Mouse (Mus musculus): ENCODE results near the gene Sfxn3. TPM values are rescaled to one million over a fixed set of nuclear protein-coding genes. Genes with fewer than 3 reads are reported as not detected.
"Not testable (repeated sequence)": the region's sequence is repeated elsewhere in the genome, so short reads cannot be mapped to it uniquely, and the experiment has no call there.

The Sfxn3 gene
- total RNA-seq, 2 experiments from 2014 or later, result 118 to 125 TPM

DNA sequence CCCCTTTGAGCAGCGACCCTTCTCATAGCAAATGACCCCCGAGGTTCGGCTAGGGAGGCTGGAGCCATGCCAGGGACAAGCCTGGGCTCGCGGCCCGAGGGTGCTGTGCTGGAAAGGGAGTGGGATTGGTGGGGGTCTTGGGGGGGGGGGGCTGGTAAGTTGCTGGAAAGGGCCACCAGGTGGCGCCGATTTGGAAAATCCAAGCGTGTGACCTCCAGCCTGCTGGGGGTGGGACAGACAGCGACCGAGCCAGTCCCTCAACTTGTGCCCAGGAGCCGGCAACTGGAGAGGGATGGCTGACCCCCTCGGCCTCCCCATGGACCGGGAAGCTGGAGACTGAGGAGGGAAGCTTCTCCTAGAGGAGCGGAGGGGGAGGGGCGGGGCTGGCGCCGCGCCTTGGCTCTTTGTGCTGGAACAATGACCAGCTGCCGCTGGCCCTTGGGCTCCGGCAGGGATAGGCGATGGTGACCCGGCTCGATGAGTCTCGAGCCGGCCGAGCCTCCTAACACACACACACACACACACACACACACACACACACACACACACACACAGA is 30.0 kb upstream of the Sfxn3 start:
- peak; percentile 65 to 69 for DNase-seq (ENCODE audit: low spot score in 2 of 2)

DNA sequence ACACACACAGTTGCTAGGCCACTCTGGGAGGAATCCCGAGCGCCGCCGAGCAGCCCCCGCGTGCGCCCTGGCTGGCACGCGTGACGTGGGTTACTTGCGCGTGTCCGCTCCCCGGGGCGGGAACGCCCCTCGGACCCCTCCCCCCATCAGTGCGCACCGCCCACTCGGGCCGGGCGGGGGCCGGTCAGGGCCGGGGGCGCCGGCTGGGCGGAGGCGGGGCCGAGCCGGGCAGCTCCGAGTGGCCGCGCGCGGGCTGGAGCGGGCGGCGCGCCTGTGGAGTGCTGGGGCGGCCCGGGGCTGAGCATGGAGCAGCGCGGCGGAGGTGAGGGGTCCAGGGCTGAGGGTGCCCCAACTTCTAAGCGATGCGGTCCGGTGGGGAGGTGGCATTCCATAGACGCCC is 29.4 kb upstream of the Sfxn3 start:
- DNase-seq (ENCODE audit: low spot score in 2 of 2), result peak; percentile 70 to 80

DNA sequence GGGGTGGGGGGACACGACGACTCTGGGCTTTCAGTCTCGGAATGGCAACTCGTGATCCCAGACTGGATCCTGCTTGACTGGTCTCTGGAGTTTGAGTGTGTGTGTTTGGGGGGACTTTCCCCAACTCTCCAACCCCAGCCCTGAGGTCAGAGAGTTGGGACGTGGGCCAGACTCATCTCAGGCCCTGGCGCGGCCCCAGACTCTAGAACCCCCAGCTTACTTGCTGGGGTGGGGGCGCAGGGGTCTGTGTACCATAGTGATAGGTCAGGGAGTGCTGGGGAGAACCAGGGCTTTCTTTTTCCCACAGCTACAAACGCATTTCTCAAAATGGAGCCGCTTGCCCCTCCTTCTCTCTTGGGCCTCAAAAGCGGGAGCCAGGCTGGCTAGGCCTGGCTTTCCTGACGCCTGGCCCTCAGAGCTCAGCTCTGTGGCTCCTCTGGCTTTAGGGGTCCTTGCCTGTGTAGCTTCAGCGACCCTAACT is 28.9 kb upstream of the Sfxn3 start:
- DNase-seq (ENCODE audit: low spot score in 2 of 2), result no peak

DNA sequence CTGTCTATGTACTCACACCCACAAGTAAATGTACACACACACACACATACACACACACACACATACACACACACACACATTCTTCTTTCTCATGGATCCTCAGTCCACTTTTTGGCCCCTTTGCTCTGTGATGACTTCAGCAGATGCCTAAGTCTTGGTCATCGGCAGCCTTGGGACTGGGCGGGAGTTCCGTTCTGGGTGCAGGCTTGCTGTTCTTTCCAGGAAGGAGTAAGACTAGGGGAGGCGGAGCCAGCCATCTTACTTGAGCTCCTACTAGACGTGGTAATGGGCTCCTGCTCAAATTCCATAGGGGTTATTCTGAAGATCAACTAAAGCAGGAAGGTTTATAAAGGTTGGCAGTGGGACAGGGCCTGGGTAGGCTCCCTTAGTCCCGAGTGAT is 27.0 kb upstream of the Sfxn3 start:
- DNase-seq (ENCODE audit: low spot score in 2 of 2), result no peak

DNA sequence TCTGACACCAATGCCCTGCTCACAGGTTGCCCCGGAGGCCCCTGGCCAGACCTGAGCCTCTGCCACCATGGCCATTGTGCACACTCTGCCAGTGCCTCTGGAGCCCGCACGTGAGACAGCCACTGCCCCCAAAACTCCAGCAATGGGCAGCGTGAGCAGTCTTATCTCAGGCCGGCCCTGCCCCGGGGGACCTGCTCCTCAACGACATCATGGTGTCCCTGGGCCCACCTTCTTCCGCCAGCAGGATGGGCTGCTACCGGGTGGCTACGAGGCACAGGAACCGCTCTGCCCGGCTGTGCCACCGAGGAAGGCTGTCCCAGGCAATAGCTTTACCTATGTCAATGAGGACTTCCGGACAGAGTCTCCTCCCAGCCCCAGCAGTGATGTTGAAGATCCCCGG is 25.9 kb upstream of the Sfxn3 start:
- no peak for DNase-seq (ENCODE audit: low spot score in 2 of 2)

DNA sequence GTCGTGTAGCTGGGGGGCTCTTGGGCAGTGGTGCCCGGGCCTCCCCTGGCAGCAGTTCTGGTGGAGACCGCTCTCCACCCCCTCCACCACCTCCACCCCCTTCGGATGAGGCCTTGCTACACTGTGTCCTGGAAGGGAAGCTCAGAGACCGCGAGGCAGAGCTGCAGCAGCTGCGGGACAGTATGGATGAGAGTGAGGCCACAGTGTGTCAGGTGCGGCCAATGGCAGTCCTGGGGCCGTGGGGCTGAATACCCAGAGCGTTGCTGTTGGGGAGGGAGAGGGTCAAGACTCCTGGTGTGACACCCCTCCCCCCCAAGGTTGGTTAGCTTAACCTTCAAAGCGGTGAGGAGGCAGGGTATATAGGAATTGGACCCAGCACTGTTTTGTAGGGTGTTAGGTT is 23.3 kb upstream of the Sfxn3 start:
- no peak for DNase-seq (ENCODE audit: low spot score in 2 of 2)

DNA sequence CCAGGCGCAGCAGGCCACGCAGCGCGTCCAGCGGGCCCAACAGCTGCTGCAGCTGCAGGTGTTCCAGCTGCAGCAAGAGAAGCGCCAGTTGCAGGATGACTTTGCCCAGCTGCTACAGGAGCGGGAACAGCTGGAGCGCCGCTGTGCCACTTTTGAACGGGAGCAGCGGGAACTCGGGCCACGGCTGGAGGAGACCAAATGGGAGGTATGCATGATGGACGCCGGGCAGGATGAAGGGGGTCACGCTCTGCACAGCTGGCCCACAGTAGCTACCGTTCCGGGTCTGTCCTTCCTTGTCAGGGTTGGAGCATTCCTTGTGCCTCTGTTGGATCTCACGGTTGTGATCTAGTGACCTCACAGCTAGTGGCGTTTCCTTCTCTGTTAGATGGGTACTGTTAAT is 22.5 kb upstream of the Sfxn3 start:
- no peak for DNase-seq (ENCODE audit: low spot score in 2 of 2)

DNA sequence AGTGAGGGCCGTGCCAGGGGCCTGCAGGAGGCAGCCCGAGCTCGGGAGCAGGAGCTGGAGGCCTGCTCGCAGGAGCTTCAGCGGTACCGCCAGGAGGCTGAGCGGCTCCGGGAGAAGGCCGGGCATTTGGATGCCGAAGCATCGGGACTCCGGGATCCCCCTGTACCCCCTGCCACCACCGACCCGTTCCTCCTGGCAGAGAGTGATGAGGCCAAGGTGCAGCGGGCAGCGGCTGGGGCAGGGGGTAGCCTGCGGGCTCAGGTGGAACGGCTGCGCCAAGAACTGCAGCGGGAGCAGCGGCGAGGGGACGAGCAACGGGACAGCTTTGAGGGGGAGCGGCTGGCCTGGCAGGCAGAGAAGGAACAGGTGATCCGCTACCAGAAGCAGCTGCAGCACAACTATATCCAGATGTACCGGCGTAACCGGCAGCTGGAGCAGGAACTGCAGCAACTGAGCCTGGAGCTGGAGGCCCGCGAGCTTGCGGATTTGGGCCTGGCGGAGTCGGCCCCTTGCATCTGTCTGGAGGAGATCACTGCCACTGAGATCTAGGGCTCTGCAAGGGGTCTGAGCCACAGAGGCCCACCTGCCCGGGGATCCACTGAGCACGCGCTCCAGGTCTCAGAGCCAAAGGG is 21.2 kb upstream of the Sfxn3 start:
- DNase-seq (ENCODE audit: low spot score in 2 of 2), result no peak

DNA sequence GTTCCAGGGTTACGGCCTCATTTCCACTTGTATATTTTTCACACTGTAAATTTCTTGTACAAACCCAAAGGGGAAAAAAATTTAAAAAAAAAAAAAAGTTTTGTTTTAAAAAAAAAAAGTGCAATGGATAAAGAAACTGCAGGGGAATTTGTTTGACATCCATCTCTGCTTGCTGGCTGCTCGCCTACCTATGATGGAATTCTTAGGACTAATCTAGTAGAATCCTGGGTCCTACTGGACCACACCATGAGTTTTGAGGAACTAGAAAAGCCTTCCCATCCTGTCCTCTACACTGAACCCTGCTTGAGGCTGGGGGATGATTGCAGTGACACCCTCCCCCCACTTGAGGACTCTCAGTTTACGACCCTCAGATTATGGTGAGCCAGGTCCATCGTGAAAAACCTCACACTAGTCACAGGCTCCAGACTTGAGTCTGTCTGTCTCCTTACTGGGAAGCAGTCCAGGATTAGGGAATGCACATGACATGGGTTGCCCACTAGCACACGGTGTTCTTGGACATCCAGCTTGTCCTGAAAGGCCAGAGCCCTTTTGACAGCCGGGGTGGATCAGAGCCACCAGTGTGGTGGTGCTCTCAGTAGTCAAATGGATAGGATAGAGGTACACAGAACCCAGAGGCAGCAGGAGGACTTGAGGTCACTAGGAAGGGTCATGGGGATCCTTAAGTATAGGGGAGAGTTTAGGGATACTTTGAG is 20.2 kb upstream of the Sfxn3 start:
- DNase-seq (ENCODE audit: low spot score in 2 of 2), result no peak

DNA sequence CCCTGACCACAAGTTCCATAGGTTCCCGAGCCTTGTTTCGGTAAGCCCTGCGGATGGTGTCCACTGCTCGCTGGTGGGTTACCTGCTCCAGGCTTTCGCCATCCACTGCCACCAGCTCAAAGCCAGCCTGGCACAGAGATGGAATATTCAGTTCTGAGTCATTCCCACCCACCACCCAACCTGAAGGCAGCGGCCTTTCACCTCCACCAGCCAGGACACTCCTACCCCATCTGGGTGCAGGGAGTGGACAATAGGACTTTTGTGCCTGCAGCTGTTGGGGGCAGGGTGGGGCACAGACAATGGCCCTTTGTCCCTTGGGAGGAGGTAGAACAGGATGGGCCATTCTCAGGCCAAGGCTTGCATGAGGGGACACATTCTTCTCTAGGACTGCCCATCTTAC is 19.5 kb upstream of the Sfxn3 start:
- DNase-seq (ENCODE audit: low spot score in 2 of 2), result no peak

DNA sequence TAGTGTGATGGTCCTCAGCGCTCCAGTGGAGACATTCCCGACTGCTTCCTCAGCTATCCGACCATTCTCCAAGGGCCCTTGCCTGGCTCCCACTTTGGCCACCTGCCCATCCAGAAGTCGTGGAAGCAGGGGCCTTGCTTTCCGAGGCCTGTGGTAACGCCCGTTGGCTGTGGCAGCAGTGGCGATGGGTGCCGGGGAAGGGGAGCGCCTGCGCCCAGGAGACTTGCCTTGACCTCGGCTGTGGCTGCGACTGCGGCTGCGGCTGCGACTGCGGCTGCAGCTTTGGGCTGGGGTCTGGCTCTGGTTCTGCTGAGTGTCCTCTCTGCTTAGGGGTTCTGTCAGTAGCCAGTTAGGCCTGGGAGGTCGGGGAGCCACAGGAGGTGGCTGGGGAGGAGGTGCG is 18.6 kb upstream of the Sfxn3 start:
- no peak for DNase-seq (ENCODE audit: low spot score in 2 of 2)

DNA sequence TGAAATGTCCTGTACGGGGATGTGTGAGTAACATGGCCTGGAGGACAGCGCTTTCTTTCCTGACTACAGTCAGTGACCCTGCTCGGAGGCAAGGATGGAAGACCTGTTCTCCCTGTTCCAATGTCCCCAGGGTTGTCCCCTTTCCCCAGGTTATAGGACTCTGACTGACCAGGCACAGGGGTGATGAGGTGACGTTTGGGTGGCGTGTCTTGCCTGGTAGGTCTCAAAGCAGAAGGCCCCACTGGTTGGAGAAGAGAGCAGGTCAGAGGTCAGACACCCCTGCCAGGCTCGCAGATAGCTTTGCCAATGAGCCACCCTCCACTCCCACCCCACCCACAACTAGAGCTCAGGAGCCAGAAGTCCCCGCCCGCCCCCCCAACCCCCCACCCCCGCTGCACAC is 17.7 kb upstream of the Sfxn3 start:
- no peak for DNase-seq (ENCODE audit: low spot score in 2 of 2)

DNA sequence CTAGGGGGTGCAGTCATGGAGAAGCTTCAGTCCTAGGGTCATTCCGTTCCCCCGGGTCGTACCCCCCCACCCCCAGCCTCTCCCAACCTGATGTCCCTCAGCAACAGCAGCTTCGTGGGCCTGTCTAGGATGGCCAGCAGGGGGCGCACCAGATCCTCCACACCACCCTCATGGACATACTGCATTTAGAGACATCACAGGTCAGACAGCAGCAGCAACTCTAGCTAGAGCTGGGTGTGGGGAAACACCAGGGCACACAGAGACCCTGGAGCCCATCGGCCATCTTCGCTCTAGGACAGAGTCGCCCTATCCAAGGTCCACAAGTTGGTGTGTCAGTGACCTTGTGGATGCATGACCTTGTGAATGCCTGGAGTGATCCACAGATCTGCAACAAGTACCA is 17.2 kb upstream of the Sfxn3 start:
- peak in 1 of 2 experiments; percentile 73 for DNase-seq (ENCODE audit: low spot score in 2 of 2)

DNA sequence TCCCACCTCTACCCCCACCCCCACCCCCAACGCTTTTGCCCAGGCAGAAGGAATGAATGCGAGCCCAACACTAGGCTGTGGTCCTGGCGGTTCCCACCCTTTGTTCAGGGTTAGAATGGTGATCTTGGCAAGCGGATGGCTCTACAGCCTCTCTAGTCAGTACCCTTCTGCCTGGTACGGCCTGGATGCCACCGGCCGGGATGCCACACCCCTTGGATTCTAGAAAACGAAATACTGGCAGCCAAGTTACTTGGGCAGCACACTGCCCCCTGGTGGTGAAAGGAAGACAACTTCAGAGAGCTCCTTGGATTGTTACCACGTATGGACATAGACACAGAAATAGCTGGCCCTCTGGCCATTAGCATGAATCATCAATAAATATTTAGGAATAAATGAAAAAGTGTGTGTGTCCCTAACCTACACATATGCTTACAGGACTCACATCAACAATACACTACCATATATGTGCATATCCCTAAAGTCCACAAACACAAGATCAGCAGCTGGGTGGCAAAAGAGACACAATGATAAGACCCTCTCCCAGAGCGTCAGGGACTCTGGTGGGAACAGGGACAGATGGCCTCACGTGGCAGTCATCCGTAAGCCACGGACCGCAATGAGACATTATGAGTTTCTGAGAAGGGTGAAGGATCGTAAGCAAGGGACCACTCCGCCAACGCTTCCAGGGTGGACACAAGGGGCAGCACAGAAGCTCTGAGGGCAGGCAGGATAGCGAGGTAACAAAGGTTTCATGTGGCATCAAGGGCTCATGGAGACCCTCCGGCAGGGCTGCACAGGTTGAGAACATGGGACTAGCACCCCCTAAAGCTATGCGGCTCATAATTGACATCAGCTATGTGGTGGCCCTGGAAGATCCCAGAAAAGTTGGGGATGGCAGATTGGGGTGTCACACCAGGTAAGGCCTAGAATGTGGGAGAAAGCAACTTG is 16.3 kb upstream of the Sfxn3 start:
- peak; percentile 82 to 86 for DNase-seq (ENCODE audit: low spot score in 2 of 2)

DNA sequence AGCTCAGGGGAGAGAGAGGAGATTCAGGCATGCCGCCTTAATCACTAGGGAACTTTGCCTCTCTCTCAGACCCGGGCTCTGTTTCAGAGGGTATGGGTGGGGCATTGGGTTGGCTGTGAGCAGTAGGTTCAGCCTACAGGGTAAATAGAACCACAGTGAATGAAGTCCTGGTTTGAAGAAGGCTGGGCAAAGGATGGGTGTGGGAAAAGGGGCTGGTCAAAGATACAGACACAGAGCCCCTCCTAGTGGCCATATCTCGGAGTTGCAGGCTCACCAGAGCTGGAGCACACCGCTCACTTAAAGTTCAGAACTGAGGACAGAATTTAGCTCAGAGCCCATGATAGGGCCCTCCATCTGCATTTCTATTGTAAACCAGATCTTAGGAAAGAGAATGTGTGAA is 15.5 kb upstream of the Sfxn3 start:
- DNase-seq (ENCODE audit: low spot score in 2 of 2), result peak; percentile 70 to 76

DNA sequence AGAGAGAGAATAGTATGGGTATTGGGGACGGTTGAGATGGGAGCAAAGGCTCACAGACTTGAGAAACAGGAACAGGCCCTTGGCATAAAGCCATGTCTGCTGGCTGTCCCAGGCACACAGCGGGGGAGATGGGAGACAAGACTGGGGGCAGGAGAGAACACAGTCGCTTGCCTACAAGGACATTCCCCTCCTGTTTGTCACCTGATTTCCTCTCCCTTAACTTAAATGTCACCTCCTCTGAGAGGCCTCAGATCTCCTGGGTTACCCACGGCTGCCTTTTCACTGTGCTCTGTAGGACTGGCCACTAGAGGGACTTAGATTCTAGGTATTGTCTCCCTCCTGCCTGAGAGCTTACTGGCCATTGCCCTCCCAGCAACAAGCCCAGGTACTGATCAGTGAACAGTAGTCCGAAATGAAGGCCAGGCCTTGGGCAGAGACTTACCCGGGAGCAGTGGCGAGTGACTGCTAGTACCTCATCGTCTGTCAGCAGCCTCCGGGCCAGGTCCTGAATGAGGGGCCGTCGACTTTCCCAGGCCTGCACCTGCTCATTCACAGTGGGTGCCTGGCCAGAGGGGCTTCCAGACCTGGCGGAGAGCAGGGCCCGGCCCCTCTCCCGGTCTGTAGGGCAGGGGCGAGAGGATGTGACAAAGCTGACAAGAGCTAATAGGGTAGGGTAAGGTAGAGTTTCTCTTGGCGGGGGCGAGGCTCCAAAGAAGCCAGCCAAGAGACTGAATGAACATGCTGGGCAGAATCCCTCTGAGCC is 14.6 kb upstream of the Sfxn3 start:
- no peak for DNase-seq (ENCODE audit: low spot score in 2 of 2)

DNA sequence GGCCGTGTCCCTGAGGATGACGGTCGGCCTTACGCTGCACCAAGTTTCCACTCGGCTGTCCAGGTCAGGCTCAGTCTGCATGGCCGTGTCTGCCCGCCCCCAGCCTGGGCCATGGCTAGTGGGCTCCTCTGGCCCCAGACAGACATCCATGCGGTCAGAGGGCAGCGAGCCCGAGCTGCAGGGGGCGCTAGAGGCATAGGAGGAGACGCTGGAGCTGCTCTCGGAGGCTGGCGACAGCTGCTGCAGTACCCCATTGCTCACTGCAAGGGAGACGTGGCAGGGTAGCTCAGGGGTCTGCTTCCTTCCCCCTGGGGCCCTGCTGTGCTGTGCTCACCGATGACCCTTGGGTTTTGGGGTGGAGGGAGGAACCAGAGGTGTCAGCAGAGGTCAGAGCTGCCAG is 10.4 kb upstream of the Sfxn3 start:
- peak in 1 of 2 experiments; percentile 49 for DNase-seq (ENCODE audit: low spot score in 2 of 2)

DNA sequence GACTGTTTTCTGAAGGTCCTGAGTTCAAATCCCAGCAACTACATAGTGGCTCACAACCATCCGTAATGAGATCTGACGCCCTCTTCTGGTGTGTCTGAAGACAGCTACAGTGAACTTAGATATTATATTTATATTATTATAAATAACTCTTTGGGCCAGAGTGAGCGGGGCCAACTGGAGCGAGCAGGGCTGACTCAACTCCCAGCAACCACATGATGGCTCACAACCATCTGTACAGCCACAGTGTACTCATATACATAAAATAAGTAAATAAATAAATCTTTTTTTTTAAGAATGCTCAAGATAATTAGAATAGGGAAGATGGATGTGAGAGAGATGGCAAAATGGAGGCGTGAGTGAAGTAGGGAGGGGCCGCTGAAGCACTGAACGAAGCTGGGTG is 9.1 kb upstream of the Sfxn3 start:
- DNase-seq (ENCODE audit: low spot score in 2 of 2), result not testable (repeated sequence)

DNA sequence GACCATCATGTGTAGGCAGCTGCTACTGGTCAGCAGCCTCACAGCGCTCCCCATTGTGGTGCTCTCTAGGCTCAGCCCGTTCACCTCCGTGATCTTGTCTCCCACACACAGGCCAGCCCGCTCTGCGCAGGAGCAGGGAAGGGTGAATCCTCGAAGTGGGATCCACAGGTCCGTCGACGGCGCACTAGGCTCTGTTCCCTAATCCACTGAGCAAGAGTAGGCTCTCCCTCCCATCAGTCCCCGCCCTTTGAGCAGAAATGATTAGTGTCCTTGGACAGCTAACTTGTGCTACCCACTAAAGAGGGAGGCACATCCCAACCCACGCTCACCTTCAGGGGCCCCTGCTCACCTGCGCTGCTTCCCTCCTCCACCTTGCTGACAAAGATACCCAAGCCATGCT is 7.1 kb upstream of the Sfxn3 start:
- no peak for DNase-seq (ENCODE audit: low spot score in 2 of 2)

DNA sequence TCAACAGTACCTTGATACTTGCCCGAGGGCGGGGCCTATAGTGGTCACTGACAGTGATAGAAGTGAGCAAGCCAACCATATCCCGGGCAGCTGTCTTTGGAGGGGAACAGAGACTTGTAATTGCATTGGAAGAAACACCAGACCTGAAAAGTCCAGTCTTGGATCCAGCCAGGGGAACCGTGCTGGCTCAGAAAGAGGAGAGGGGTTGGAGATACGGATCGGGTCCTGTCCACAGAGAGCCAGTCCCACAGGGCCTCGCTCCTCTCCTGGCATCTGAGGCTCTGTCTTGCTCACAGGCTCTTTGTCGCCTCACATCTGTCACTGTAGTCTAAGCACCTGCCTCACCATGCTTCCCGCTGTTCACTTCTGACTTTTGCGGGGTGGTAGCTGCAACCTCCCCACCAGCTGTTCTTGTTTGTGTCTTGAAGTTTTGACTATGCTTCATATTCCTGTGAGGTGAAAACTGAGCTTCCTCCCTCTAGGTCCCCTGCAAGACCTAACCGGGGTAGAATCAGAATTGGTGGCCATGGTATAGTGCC is 2.8 kb upstream of the Sfxn3 start:
- no peak for DNase-seq (ENCODE audit: low spot score in 2 of 2)

DNA sequence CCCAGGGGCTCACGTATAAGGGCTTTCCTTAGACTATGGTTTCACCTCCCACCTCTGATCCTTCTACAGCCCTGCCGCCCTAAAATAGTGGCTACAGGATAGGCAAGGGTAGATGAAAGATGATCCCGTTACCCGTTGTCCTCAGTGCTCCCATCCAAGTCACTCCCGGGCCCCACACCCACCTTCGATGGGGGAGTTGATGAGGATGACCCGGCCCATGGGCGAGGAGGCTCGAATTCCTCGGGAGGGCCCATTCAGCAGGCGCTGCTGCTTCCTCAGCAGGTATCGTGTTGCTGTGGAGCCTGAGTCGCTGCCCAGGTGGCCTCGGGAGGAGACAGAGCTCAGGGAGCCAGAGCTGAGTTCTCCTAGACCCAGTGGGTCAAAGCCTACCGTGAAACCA is 2.1 kb upstream of the Sfxn3 start:
- no peak for DNase-seq (ENCODE audit: low spot score in 2 of 2)
